Mouse (Mus musculus): Measurements from ENCODE around the gene Cnr1.

GRCm38 (mm10) chr4:33904826-33905225 lies 19.6 kb upstream of the Cnr1 start:
- TF ChIP-seq CTCF (IDR thresholded peaks at IDR 0.05; ENCODE audit: extremely low read depth, insufficient read depth, low read length) (no peak), POLR2A (IDR thresholded peaks at IDR 0.05; ENCODE audit: extremely low read depth, insufficient read depth, low read length) (no peak)
